Mouse (Mus musculus): ENCODE data around the gene Liph. TPM values are rescaled to one million over a fixed set of nuclear protein-coding genes. Genes with fewer than 3 reads are reported as not detected.
"Not testable (repeated sequence)": the region's sequence is repeated elsewhere in the genome, so short reads cannot be mapped to it uniquely, and the experiment has no call there.

Gene Liph
- polyA plus RNA-seq, 1 experiment from 2014 or later: 0.18 TPM

- H3K4me2 ChIP-seq: peak overlapping the region; percentile 45
- H3K4me3 ChIP-seq; H3K27me3 ChIP-seq (replicated peaks); H3K27ac ChIP-seq (ENCODE audit: poor library complexity, severe bottlenecking); H3K36me3 ChIP-seq; H3K9me3 ChIP-seq (replicated peaks); H3K9ac ChIP-seq; ATAC-seq (ENCODE audit: insufficient number of reproducible peaks, low FRiP score): not testable (repeated sequence)
- 38% methylated on average over 7 of the region's 8 CpGs for WGBS
- H3K4me1 ChIP-seq (replicated peaks): peaks cover 12% of the 10 kb centered on the region; the same call in 1 of the 2 replicates
Measured at GRCm38 (mm10) chr16:21908906-21909305, 86.6 kb downstream of the Liph start.

- no peak for ATAC-seq (ENCODE audit: insufficient number of reproducible peaks, low FRiP score)
- no peak overlapping the region for H3K27ac ChIP-seq (ENCODE audit: poor library complexity, severe bottlenecking)
- WGBS: 88% methylated on average over 6 of the region's 6 CpGs
- H3K27me3 ChIP-seq (replicated peaks): no peaks in the 10 kb centered on the region
- H3K9ac ChIP-seq: no peak overlapping the region
- no peak overlapping the region for H3K4me2 ChIP-seq
- peaks cover 7% of the 10 kb centered on the region; the same call in 1 of the 2 replicates for H3K4me1 ChIP-seq (replicated peaks)
- no peaks in the 10 kb centered on the region; the same call in 1 of the 2 replicates for H3K36me3 ChIP-seq
- H3K9me3 ChIP-seq (replicated peaks): no peaks in the 10 kb centered on the region
- H3K4me3 ChIP-seq: no peak overlapping the region
Measured at GRCm38 (mm10) chr16:21906902-21907301, 88.6 kb downstream of the Liph start.

- ATAC-seq (ENCODE audit: insufficient number of reproducible peaks, low FRiP score): no peak
- H3K27ac ChIP-seq (ENCODE audit: poor library complexity, severe bottlenecking): no peak overlapping the region
- H3K27me3 ChIP-seq (replicated peaks): no peaks in the 10 kb centered on the region
- no peak overlapping the region for H3K9ac ChIP-seq
- H3K4me3 ChIP-seq: no peak overlapping the region
- peaks cover 7% of the 10 kb centered on the region; the same call in 1 of the 2 replicates for H3K4me1 ChIP-seq (replicated peaks)
- no peaks in the 10 kb centered on the region for H3K9me3 ChIP-seq (replicated peaks)
- H3K36me3 ChIP-seq: no peaks in the 10 kb centered on the region; the same call in 1 of the 2 replicates
- no peak overlapping the region for H3K4me2 ChIP-seq
- 80% methylated on average over 7 of the region's 7 CpGs for WGBS
Measured at GRCm38 (mm10) chr16:21905996-21906395, 89.5 kb downstream of the Liph start.

GRCm38 (mm10) chr16:21904636-21905035 lies 90.8 kb downstream of the Liph start:
- Histone ChIP-seq H3K27me3 (replicated peaks) (no peaks in the 10 kb centered on the region), H3K4me1 (replicated peaks) (peaks cover 7% of the 10 kb centered on the region; the same call in 1 of the 2 replicates), H3K9ac (no peak overlapping the region), H3K4me2 (no peak overlapping the region), H3K27ac (ENCODE audit: poor library complexity, severe bottlenecking) (no peak overlapping the region), H3K4me3 (no peak overlapping the region), H3K9me3 (replicated peaks) (no peaks in the 10 kb centered on the region), H3K36me3 (no peaks in the 10 kb centered on the region; the same call in 1 of the 2 replicates)
- no peak for ATAC-seq (ENCODE audit: insufficient number of reproducible peaks, low FRiP score)
- 83% methylated on average over 10 of the region's 10 CpGs for WGBS

Other genes with a start within 250 kb of the Liph start
- gene Ehhadh, start 207.9 kb downstream of the Liph start, polyA plus RNA-seq (2016; fragmentation: Nextera tagmentation; extraction: Ambion mirVana): 3.0 and 3.4 TPM in 2 replicates
- gene Map3k13, start 201.3 kb downstream of the Liph start, polyA plus RNA-seq (2016; fragmentation: Nextera tagmentation; extraction: Ambion mirVana): 0.84 and 0.91 TPM in 2 replicates
- gene Tmem41a, start 48.1 kb downstream of the Liph start, polyA plus RNA-seq (2016; fragmentation: Nextera tagmentation; extraction: Ambion mirVana): 37.6 and 37.8 TPM in 2 replicates
- 36.8 and 37.2 TPM in 2 replicates for gene Senp2, start 13.8 kb upstream of the Liph start, polyA plus RNA-seq (2016; fragmentation: Nextera tagmentation; extraction: Ambion mirVana)
- gene Igf2bp2, start 167.6 kb upstream of the Liph start, polyA plus RNA-seq (2016; fragmentation: Nextera tagmentation; extraction: Ambion mirVana): 85.3 and 92.7 TPM in 2 replicates

Measured in heart, embryonic 12.5 days (tissue).